Mouse (Mus musculus) heart, postnatal 25 days (tissue): ENCODE data around the gene Pcgf1. TPM values are rescaled to one million over a fixed set of nuclear protein-coding genes. Genes with fewer than 3 reads are reported as not detected.

ENCODE experiments used
- DNase-seq: peaks from one replicate; pipeline ENCODE4 v3.0.0; 2022; ENCODE audit warnings: low spot score
- intact Hi-C: fragments of 180-260 bp; cut with DNase I; formaldehyde crosslinking; loops from one replicate; pipeline ENCODE4 v1.15.1; 2025
- total RNA-seq, 2 experiments: library from RNA; stranded (reverse); gene quantifications; 2 replicates each; pipeline ENCODE4 v1.2.3; 2021

Pcgf1 gene
- 1 to 10 TPM; 8.0 to 9.6 TPM for total RNA-seq

- intact Hi-C loops = loop anchor here (2.0 kb wide), 1 partner anchor 81 kb away; no protein-coding TSS in a partner anchor
- no peak for DNase-seq
These were observed at the start of gene Pcgf1 for GRCm38 (mm10) chr6:83077630-83078323. Gene Pcgf1, plus strand, starts transcription at chr6:83077869.

DNA sequence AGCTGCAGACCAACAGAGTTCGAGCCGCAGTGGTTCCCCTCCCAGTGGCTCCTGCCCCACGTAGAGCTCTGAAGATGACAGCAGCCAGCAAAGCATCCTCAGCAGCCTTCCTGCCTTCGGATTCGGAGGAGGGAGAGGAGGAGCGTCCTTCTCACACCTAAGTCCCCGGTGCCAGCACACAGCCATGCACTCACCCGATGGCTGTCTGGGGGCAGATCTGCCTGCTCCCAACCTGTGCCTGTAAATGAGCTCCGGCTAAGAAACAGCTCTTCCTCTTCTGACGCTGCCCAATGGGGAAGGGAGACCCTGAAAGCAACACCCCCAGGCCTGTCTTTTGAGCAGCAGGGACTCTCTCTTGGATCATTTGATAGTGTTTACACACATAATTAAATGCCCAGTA, 47.9 kb upstream of the Pcgf1 start:
- no peak for DNase-seq
- intact Hi-C loops = no loop called here

- intact Hi-C loops = no loop called here
These were observed 46.6 kb upstream of the Pcgf1 start for GRCm38 (mm10) chr6:83031111-83031510.

DNA sequence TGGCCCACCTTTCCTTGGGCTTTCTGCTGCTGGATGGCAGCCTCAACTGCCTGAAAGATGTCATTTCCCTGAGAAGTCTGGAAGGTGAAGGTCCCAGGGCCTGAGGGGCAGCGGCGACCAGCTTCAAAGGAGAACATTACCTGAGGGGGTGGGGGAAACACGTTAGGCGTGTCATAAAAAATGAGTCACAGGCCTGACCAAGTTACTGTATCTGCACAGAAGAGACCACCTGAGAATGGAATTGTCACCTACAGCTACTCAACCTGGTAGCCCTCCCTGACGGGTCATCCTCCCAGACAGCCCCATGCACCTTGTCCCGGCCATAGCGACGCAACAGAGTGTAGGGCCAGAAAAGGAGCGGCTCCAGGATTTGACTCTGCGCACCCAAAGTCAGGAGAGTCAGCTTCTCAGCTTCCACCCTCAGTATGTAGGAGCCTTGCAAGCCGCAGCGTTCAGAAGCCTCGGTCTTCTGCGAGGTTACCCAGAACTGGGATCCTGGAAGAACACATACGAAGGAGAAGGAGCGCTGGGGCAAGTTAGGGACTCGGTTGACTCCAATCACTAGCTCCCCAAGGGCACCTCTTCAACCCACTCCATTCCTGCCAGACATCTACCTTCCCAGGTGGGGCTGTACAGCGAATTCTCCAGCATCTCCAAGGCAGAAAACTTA, 45.6 kb upstream of the Pcgf1 start:
- intact Hi-C loops = no loop called here
- DNase-seq = no peak

More at GRCm38 (mm10) chr6:83031111-83031510, 46.6 kb upstream of the Pcgf1 start:
- DNase-seq = no peak

DNA sequence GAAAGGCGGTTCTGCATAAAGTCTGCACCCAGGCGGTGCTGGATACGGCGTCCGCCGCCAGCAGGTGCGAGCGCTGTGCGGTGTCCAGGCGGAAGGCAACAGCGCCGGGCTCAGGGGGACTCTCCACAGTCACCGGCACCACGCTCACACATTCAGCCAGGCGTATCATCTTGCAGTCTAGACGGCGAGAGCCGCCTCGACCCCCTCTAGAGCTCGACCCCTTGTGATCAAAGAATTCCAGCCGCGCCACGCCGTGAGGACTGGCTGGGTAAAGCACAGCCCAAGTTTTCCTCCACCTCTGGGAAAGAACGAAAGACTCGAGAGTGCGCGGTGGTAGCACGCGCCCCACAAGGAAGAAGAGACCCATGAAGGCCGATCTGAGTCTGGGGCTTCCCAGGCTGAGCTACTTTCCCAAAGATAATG, 44.9 kb upstream of the Pcgf1 start:
- intact Hi-C loops = no loop called here
- no peak for DNase-seq

GRCm38 (mm10) chr6:83033249-83034185, 44.2 kb upstream of the Pcgf1 start, which contains the start of the genes Dok1 and Loxl3:
Gene Dok1, minus strand, starts transcription at chr6:83033471.
Gene Loxl3, plus strand, starts transcription at chr6:83034173.
- peak; percentile 62 for DNase-seq
- intact Hi-C loops = no loop called here

DNA sequence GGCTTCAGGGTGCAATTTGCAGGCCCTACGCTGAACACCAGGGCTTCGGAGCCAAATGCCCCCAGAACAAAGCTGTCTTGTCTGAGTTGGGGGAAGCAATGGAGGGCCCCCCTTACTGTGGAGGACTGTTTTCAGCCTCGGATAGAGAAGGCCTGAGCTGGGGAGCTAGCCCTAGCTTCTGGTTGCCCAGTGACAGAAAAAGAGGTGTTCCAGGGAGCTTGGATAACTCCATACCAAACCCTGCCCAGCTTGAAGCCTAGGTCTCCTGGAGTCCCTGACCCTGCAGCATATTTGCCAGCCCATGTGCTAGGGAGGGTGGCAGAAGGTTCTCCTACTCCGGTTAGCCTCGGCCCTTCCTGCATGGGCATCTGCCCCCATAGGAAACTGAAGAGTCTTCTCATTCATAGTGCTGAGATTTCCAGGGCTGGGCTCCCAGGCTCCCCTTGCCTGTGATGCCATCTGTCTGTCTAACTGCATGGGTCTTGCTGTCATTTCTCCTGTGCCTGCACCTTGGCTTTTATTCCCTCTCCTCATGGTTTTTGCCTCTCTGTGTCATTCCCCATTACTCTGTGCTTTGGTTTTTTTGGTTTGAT, 43.1 kb upstream of the Pcgf1 start:
- intact Hi-C loops = no loop called here
- no peak for DNase-seq

DNA sequence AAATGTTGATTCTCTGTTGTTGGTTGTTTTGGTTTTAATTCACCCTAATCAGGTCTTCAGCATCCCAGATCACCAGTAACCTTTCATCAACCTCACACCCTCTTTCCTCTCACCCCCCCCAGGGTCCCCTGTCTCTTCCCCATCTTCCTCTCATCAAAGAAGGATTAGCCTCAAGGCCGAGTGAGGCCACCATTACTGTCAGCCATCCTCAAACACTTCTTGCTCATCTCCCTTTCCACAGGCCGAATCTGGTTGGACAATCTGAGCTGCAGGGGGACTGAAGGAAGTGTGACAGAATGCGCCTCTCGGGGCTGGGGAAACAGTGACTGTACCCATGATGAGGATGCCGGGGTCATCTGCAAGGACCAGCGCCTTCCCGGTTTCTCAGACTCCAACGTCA, 40.5 kb upstream of the Pcgf1 start:
- intact Hi-C loops = no loop called here
- no peak for DNase-seq

- DNase-seq = peak; percentile 81
- intact Hi-C loops = no loop called here
These were observed 39.1 kb upstream of the Pcgf1 start for GRCm38 (mm10) chr6:83038496-83039012.

DNA sequence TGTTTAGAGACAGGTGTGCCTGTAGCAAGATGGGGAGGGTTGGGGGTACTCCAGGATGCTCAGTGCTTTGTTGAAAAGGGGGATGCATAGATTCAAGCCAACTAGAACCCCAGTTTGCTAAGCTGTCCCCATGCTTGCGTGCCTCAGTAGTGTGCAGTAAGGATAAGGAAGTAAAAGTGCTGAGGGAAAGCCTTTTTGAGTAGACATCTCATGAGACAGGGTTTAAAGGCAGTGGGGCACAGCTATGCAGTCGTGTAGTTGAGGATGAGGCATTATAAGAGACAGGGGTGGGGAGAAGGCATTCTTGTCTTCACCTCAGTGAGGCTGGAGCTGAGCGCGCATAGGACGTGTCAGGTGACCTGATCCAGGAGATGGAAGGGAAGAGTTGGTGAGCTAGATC, 37.1 kb upstream of the Pcgf1 start:
- intact Hi-C loops = no loop called here
- DNase-seq = no peak

DNA sequence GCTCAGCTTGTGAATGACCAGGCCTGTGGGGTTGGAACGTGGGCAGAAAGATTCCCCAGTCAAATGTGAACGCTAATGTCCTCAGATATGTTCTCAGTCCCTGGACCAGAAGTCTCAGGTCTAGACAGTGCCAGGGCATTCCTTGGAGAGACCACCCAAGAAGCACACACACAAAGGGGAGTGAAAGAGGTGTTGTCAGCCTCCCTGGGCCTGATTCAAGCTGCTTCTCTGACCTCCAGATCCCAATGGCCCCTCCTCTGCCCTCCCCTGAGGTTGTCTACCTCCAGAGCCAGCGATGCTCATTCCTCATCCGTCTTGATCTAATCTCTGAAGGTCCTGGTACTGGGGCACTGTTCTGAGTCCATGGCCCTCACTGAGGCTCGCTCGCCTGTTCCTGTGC, 34.1 kb upstream of the Pcgf1 start:
- intact Hi-C loops = no loop called here
- no peak for DNase-seq

GRCm38 (mm10) chr6:83043993-83044392, 33.7 kb upstream of the Pcgf1 start:
- intact Hi-C loops = no loop called here
- DNase-seq = no peak

- intact Hi-C loops = no loop called here
- no peak for DNase-seq
These were observed 32.9 kb upstream of the Pcgf1 start for GRCm38 (mm10) chr6:83044742-83045141.

DNA sequence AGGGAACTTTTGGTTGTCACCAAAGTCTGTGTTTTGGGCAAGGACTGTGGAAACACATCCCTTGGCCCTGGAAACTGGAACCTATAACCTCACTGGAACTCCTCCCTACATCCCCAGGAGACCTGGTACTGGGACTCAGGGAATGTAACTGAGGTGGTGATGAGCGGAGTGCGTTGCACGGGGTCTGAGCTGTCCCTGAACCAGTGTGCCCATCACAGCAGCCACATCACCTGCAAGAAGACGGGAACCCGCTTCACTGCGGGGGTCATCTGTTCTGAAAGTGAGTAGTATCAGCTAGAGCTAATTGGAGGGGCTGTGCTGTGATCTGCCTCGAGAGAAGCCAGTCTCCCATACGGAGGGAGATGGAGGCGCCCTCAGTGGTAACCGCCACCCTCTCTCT, 28.3 kb upstream of the Pcgf1 start:
- DNase-seq = no peak
- intact Hi-C loops = no loop called here

DNA sequence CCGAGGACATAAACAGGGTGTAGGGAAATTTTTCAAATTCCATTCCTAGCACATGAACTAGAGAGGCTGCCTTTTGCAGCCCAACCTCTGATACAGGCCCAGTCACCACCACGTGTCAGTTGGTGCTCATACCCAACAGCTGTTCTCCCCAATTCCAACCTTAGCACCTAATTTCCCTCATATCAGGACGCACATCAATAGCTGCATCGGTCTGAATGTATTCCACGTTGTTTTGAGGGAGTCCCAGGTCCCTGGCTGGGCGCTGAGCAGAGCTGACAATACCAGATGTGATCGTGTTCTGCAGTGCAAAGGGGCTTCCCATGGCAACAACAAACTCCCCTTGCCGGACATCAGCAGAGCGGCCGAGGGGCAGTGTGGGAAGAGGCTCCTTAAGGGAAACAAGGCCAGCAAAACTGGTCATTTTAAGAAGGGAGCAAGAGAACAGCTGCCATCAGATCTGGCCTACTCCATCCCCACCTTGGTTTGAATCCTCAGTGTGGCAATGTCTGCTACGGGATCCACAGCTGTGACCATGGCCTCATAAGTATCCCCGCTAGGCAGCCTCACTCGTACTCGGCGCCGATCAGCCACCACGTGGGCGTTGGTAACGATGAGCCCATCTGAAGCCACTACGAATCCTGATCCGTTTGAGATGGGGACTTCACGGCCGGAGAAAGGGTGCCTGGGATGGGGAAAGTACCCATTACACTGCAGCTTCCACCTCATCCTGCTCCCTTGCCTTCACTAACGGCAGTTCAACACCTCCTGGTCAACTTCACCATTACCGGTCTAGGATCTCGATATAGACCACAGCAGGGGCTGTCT, 24.3 kb upstream of the Pcgf1 start:
- DNase-seq = no peak
- intact Hi-C loops = no loop called here

GRCm38 (mm10) chr6:83054074-83054851, 23.4 kb upstream of the Pcgf1 start, which contains the start of gene Aup1:
Gene Aup1, plus strand, starts transcription at chr6:83054521.
- peak; percentile 94 for DNase-seq
- intact Hi-C loops = loop anchor here (2.0 kb wide), 2 partner anchors 47 to 57 kb away; partner anchors contain the start of genes Ccdc142 and Gm42688

DNA sequence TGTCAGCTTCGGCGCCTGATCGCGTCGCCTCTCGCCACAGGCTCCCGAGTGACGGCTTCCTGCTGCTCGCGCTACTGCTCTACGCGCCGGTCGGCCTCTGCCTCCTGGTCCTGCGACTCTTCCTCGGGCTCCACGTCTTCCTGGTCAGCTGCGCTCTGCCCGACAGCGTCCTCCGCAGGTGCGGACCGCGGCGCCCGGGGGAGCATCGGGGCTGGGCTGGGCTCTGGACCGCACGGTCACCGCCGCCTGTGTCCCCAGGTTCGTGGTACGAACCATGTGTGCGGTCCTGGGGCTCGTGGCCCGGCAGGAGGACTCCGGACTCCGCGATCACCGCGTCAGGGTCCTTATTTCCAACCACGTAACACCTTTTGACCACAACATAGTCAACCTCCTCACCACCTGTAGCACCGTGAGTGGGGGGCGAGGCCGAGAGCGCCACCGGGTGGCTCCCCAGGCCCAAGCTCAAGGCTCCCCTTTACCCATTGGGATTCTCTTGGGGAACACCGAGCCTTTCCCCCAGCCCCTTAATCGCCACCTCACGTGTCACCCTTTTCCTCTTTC, 22.7 kb upstream of the Pcgf1 start, which contains the start of gene Htra2:
Gene Htra2 (minus strand): TSS at position 403 of the 561 bp plus-strand sequence.
- intact Hi-C loops = loop anchor here (2.0 kb wide), 2 partner anchors 46 to 58 kb away; partner anchors contain the start of genes Ccdc142 and Gm42688
- DNase-seq = no peak
